Mouse (Mus musculus): ENCODE data around the gene Lrrc18.

Gene Lrrc18

GRCm38 (mm10) chr14:32991082-32991481 is at the start of gene Lrrc18:
Lrrc18 (plus strand) TSS chr14:32991382.
- DNase-seq (ENCODE audit: low read depth, low spot score): no peak

GRCm38 (mm10) chr14:32947512-32947911 is 43.7 kb upstream of the Lrrc18 start:
- no peak for DNase-seq (ENCODE audit: low read depth, low spot score)

- no peak for DNase-seq (ENCODE audit: low read depth, low spot score)
These were observed 40.6 kb upstream of the Lrrc18 start for GRCm38 (mm10) chr14:32950312-32951301.

DNA sequence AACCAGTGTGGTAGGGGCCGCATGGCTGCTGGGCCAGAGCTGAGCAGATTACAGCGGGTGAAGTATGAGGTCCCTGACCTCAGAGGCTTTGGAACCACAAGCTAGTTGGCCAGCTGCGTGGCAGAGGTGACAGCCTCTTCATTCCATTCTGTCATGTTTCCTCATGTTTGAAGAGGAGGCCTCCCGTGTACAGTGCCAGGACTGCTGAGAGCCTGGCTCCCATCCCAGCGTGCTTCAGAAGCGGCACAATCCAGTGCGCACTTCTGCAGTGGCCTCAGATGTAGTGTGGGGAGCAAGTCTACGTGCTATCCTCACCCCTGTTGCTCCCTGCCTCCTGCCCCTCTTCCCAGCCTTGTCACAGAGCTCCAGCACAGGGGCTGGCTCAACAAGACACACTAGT is 34.7 kb upstream of the Lrrc18 start:
- DNase-seq (ENCODE audit: low read depth, low spot score): no peak

DNA sequence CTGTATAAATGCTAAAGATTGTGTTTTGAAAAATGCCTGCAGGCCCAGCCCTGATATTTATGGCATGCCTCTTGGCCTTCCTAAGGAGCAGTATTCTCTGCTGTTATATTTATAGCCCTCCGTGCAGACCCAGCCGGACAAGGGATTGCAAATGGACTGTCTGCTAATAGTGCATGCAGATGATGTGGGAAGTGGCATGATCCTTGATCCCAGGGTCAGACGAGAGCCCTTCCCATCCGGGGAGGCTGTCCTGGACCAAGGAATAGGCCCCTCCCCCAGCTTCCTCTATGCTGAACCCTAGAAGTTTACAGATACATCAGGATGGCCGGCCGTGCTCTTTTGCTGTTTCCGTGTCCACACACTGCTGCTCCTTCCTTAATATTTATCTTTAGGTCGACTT is 32.5 kb upstream of the Lrrc18 start:
- no peak for DNase-seq (ENCODE audit: low read depth, low spot score)

- peak; percentile 53 for DNase-seq (ENCODE audit: low read depth, low spot score)
These were observed 30.7 kb upstream of the Lrrc18 start for GRCm38 (mm10) chr14:32960481-32960880.

GRCm38 (mm10) chr14:32964742-32965141 is 26.4 kb upstream of the Lrrc18 start:
- DNase-seq (ENCODE audit: low read depth, low spot score): no peak

GRCm38 (mm10) chr14:32970700-32971099 is 20.5 kb upstream of the Lrrc18 start:
- DNase-seq (ENCODE audit: low read depth, low spot score): peak; percentile 6

GRCm38 (mm10) chr14:32984176-32984738 is 6.9 kb upstream of the Lrrc18 start:
- DNase-seq (ENCODE audit: low read depth, low spot score): no peak

DNA sequence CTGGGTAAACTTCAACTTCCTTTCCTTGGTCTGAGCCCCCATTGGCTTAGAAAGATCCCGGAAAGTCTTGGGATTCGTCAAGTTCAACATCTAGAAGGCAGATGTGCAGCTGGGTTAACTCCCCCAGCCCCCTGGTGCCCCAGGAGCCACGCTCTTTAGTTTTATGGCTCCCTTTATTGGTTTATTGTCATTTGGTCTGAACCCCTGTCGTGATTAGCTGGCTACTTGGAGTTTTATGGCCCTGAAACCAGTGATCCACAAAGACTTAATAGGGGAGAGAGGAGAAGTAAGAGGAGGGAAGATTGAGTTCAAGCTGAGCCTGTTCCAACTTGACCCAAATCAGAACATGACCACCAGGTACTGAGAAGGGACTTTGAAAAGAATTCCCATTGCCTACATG is 4.5 kb upstream of the Lrrc18 start:
- DNase-seq (ENCODE audit: low read depth, low spot score): no peak

GRCm38 (mm10) chr14:32994954-32995636 is 3.9 kb downstream of the Lrrc18 start:
- peak; percentile 42 for DNase-seq (ENCODE audit: low read depth, low spot score)

GRCm38 (mm10) chr14:32999511-32999910 is 8.3 kb downstream of the Lrrc18 start:
- no peak for DNase-seq (ENCODE audit: low read depth, low spot score)

- DNase-seq (ENCODE audit: low read depth, low spot score): no peak
These were observed 9.2 kb downstream of the Lrrc18 start for GRCm38 (mm10) chr14:33000112-33000979.

DNA sequence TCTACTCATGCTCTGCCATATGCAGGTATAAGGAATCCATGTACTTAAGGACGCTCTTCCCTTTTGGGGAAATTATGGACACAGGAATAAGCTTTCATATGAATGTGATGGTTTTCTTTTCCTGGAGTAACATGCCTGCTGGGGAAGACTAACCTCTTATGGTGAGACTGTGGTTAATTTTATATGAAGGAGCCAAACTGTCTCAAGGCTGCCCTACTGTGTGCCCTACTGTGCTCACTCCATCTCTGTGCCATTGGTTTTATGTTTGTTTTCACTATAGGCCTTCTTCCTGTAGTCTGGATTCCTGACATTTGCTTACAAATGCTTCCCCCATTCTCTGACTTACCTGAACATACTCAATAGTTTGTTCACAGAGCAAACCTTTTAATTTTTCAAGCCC is 13.9 kb downstream of the Lrrc18 start:
- no peak for DNase-seq (ENCODE audit: low read depth, low spot score)

DNA sequence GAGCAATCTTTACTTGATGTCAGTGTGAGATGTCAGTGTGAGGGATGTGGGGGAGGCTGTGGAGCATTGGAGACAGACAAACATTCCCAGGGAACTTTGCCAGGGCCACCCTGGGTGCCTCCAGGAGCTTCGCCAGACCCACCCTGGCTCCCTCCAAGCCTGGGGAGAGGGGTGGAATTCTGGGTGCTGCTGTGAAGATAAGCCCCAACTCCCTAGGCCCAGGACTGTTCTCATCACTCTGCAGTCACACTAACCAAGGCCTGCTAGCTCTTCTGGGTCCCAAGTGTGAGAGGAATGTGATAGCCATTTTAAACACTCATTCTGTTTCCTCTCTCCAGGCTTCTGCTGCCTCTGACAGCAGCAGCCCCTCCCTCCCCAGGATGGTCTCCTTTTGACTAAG is 16.5 kb downstream of the Lrrc18 start:
- DNase-seq (ENCODE audit: low read depth, low spot score): no peak

- no peak for DNase-seq (ENCODE audit: low read depth, low spot score)
These were observed 27.9 kb downstream of the Lrrc18 start for GRCm38 (mm10) chr14:33019050-33019449.

DNA sequence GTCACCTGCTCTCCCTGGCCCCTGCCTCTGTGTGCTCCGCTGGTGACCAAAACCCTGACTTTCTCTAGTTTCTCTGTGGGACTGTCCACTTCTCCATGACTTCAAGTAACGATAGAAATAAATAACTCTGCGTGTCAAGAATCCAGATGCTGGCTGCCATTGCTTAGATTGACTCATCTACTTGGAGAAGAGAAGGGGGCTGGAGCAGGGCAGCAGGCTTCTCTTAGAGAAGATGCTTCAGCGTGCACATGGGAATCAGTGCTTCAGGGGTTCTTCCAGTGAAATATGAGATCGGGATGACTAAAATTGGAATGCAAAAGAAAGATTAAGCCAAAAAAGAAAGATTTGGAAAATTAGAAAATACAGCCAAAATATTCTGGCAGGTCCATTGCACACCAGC is 28.4 kb downstream of the Lrrc18 start:
- DNase-seq (ENCODE audit: low read depth, low spot score): no peak

GRCm38 (mm10) chr14:33030849-33031248 is 39.7 kb downstream of the Lrrc18 start:
- DNase-seq (ENCODE audit: low read depth, low spot score): no peak

GRCm38 (mm10) chr14:33033424-33033823 is 42.2 kb downstream of the Lrrc18 start:
- DNase-seq (ENCODE audit: low read depth, low spot score): peak; percentile 7

DNA sequence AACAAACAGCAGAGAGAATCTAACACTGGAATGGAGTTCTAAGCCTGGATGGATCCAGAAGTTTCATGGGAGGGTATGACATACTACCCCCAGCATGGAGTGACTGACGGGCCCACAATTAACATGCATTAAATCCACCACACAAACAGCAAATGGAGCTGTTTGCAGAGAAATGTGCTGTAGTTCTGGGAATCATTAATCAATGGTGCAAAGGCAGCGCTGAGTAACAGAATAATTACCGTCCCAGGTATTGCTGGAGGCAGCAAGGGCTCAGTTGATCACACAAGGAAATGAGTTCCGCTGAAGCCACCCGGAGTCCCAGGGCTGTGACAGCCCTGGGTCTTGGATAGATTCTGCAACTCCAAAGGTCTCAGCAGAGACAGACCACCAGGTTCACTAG is 44.2 kb downstream of the Lrrc18 start:
- DNase-seq (ENCODE audit: low read depth, low spot score): no peak

GRCm38 (mm10) chr14:33036811-33037210 is 45.6 kb downstream of the Lrrc18 start:
- DNase-seq (ENCODE audit: low read depth, low spot score): peak; percentile 11
